Mouse (Mus musculus) MEL (cell line): ENCODE results near the gene Olfr1014.

Experiments used
- CHD2 ChIP-seq: IDR thresholded peaks from 2 replicates; pipeline ENCODE4 v1.6.1; 2011; ENCODE audit warnings: low read length, improper control_type of control experiment
- CTCF ChIP-seq, 3 experiments: IDR thresholded peaks in 2 of 3; conservative IDR thresholded peaks in 1 of 3; 2 replicates each; pipeline ENCODE4 v1.5.1; 2011 to 2012; ENCODE audit warnings: low read length in 3 of 3, low read depth in 2 of 3, mild to moderate bottlenecking in 2 of 3, improper control_type of control experiment in 1 of 3, inconsistent platforms in 1 of 3, mixed read lengths in 1 of 3, moderate library complexity in 1 of 3; ENCODE audit not compliant: control insufficient read depth in 1 of 3, insufficient read depth in 1 of 3, poor library complexity in 1 of 3, severe bottlenecking in 1 of 3
- EP300 ChIP-seq, 2 experiments: IDR thresholded peaks; 2 replicates each; pipeline ENCODE4 v1.6.1; 2011; ENCODE audit warnings: improper control_type of control experiment in 2 of 2, low read length in 2 of 2, low read depth in 1 of 2, mild to moderate bottlenecking in 1 of 2
- JUND ChIP-seq: IDR thresholded peaks from 2 replicates; pipeline ENCODE4 v1.6.1; 2011; ENCODE audit warnings: low read depth, mild to moderate bottlenecking, improper control_type of control experiment, low read length
- KAT2A ChIP-seq: conservative IDR thresholded peaks from 2 replicates; pipeline ENCODE4 v1.6.1; 2012; ENCODE audit warnings: low read depth, low read length, improper control_type of control experiment, inconsistent platforms
- MAFK ChIP-seq: IDR thresholded peaks from 2 replicates; pipeline ENCODE4 v1.6.1; 2011; ENCODE audit warnings: low read depth, mild to moderate bottlenecking, low read length, improper control_type of control experiment, borderline replicate concordance
- MAZ ChIP-seq: IDR thresholded peaks from 2 replicates; pipeline ENCODE4 v1.6.1; 2012; ENCODE audit warnings: low read depth, mild to moderate bottlenecking, inconsistent platforms, low read length, improper control_type of control experiment
- NRF1 ChIP-seq: IDR thresholded peaks from 2 replicates; pipeline ENCODE4 v1.6.1; 2014; ENCODE audit warnings: low read depth, mild to moderate bottlenecking, inconsistent platforms, low read length, improper control_type of control experiment, moderate library complexity; ENCODE audit not compliant: poor library complexity, insufficient read depth, severe bottlenecking
- POLR2A ChIP-seq, 2 experiments: IDR thresholded peaks; 2 replicates each; pipeline ENCODE4 v1.6.1; 2011 to 2012; ENCODE audit warnings: low read length in 2 of 2, mild to moderate bottlenecking in 2 of 2, control low read depth in 1 of 2, improper control_type of control experiment in 1 of 2, low read depth in 1 of 2, moderate library complexity in 1 of 2; ENCODE audit not compliant: control insufficient read depth in 1 of 2, insufficient read depth in 1 of 2, poor library complexity in 1 of 2
- USF1 ChIP-seq: IDR thresholded peaks from 2 replicates; pipeline ENCODE4 v1.6.1; 2014; ENCODE audit warnings: low read depth, mild to moderate bottlenecking, inconsistent platforms, low read length, improper control_type of control experiment, moderate library complexity
- USF2 ChIP-seq, 2 experiments: IDR thresholded peaks; 2 replicates each; pipeline ENCODE4 v1.6.1; 2011 to 2012; ENCODE audit warnings: improper control_type of control experiment in 2 of 2, low read length in 2 of 2, borderline replicate concordance in 1 of 2, inconsistent platforms in 1 of 2, low read depth in 1 of 2, mild to moderate bottlenecking in 1 of 2; ENCODE audit not compliant: insufficient read depth in 1 of 2
- ZC3H11A ChIP-seq: IDR thresholded peaks from 2 replicates; pipeline ENCODE4 v1.6.1; 2012; ENCODE audit warnings: low read depth, mild to moderate bottlenecking, inconsistent platforms, low read length, improper control_type of control experiment
- ZNF384 ChIP-seq: IDR thresholded peaks from 2 replicates; pipeline ENCODE4 v1.6.1; 2012; ENCODE audit warnings: low read depth, mild to moderate bottlenecking, inconsistent platforms, low read length, improper control_type of control experiment

- no peak for TF ChIP-seq ZNF384
- TF ChIP-seq NRF1, result no peak
- no peak for TF ChIP-seq KAT2A
- no peak for TF ChIP-seq CHD2
- no peak for TF ChIP-seq USF1
- TF ChIP-seq CTCF (IDR thresholded peaks at IDR 0.05 in 2 of 3, conservative IDR thresholded peaks at IDR 0.05 in 1 of 3; ENCODE audit: control insufficient read depth in 1 of 3, insufficient read depth in 1 of 3, low read depth in 2 of 3, low read length in 3 of 3, poor library complexity in 1 of 3, severe bottlenecking in 1 of 3), result no peak
- no peak for TF ChIP-seq MAFK
- TF ChIP-seq ZC3H11A, result no peak
- TF ChIP-seq POLR2A (IDR thresholded peaks at IDR 0.05; ENCODE audit: control insufficient read depth in 1 of 2, insufficient read depth in 1 of 2, low read depth in 1 of 2, low read length in 2 of 2, poor library complexity in 1 of 2), result no peak
- no peak for TF ChIP-seq USF2 (IDR thresholded peaks at IDR 0.05; ENCODE audit: borderline replicate concordance in 1 of 2, insufficient read depth in 1 of 2, low read depth in 1 of 2, low read length in 2 of 2)
- no peak for TF ChIP-seq MAZ
- TF ChIP-seq EP300 (IDR thresholded peaks at IDR 0.05; ENCODE audit: low read depth in 1 of 2, low read length in 2 of 2), result no peak
- TF ChIP-seq JUND, result no peak
Measured at GRCm38 (mm10) chr2:85766798-85767197, 5.7 kb upstream of the Olfr1014 start, which contains the start of gene Olfr1013.
